Mouse (Mus musculus) forebrain, postnatal 0 days (tissue): ENCODE measurements around the gene Hacd2. TPM values are rescaled to one million over a fixed set of nuclear protein-coding genes. Genes with fewer than 3 reads are reported as not detected.

Experiments used
- ATAC-seq: fragments of 200-750 bp; cut with Nextera tagmentation; 2 replicates; pipeline ENCODE4 v1.8.0; 2017; ENCODE audit warnings: mild to moderate bottlenecking, moderate library complexity
- DNase-seq: peaks from one replicate; pipeline ENCODE4 v3.0.0-alpha.2; 2015
- H3K27ac ChIP-seq: fragments of 300-500 bp; sonication (generic); 2 replicates; pipeline ENCODE4 v1.5.1; 2014; ENCODE audit warnings: low read depth, mild to moderate bottlenecking, antibody characterized with exemption, low read length, moderate library complexity, mixed read lengths
- H3K27me3 ChIP-seq: fragments of 300-500 bp; sonication (generic); 2 replicates; pipeline ENCODE4 v1.6.1; 2014; ENCODE audit warnings: mild to moderate bottlenecking, low read length, mixed read lengths; ENCODE audit not compliant: insufficient read depth
- H3K36me3 ChIP-seq: fragments of 300-500 bp; sonication (generic); 2 replicates; pipeline ENCODE4 v1.6.1; 2014; ENCODE audit warnings: mild to moderate bottlenecking, moderate library complexity; ENCODE audit not compliant: insufficient read depth
- H3K4me1 ChIP-seq: fragments of 300-500 bp; sonication (generic); 2 replicates; pipeline ENCODE4 v1.6.1; 2014; ENCODE audit warnings: antibody characterized with exemption; ENCODE audit not compliant: insufficient read depth
- H3K4me2 ChIP-seq: fragments of 300-500 bp; sonication (generic); 2 replicates; pipeline ENCODE4 v1.6.1; 2014; ENCODE audit warnings: low read depth, mild to moderate bottlenecking, moderate library complexity
- H3K4me3 ChIP-seq: fragments of 300-500 bp; sonication (generic); 2 replicates; pipeline ENCODE4 v1.5.1; 2014; ENCODE audit warnings: low read depth, low read length, mixed read lengths
- H3K9ac ChIP-seq: fragments of 300-500 bp; sonication (generic); 2 replicates; pipeline ENCODE4 v1.6.1; 2014; ENCODE audit warnings: mild to moderate bottlenecking
- H3K9me3 ChIP-seq: fragments of 300-500 bp; sonication (generic); 2 replicates; pipeline ENCODE4 v1.6.1; 2016; ENCODE audit warnings: low read length
- CTCF ChIP-seq: sonication (generic); IDR thresholded peaks from 2 replicates; pipeline ENCODE4 v1.5.1; 2016; ENCODE audit warnings: antibody characterized with exemption, control low read depth, low read depth
- WGBS: fragments of 180-500 bp; shearing (Covaris S2); extraction: QIAGEN DNeasy Blood & Tissue Kit; methylation state at CpG from one replicate; pipeline ENCODE4 v1.1.7; 2014; 5-methylcytosine and 5-hydroxymethylcytosine counted together
- polyA plus RNA-seq: library from polyadenylated mRNA; unstranded; fragments of >200 nt; fragmentation: Nextera tagmentation; extraction: Ambion mirVana; gene quantifications from 2 replicates; pipeline ENCODE4 v1.2.1, GENCODE M21; 2015
- total RNA-seq: library from RNA; depleted of rRNA; stranded (reverse); fragments of >200 nt; gene quantifications from 2 replicates; pipeline ENCODE4 v1.2.3, GENCODE M21; 2014

Hacd2 gene
- total and polyA plus RNA-seq, 2 experiments from 2014 or later: 13.9 to 50.4 TPM

DNA sequence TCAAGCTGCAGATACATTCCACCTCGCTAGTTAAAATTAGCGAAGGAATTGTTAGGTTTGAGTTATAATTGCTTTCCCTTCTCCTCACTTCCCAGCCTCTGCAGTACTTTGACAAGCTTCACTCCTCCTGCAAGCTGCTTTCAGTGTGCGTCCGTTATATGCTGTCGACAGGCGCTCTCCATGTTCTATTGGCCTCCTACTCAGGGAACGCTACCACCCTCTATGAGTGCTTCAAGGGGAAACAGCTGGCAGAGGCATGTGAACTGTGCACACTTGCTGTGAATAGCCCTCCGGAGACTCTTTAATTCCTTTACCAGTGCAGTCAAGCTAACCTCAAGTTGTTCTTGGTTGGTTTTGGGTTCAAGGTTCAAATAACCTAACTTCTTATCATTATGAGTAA is 44.9 kb downstream of the Hacd2 start:
- Histone ChIP-seq H3K27ac (no peak overlapping the region), H3K4me1 (no peaks in the 10 kb centered on the region), H3K4me3 (no peak overlapping the region), H3K27me3 (no peaks in the 10 kb centered on the region), H3K9ac (no peak overlapping the region), H3K9me3 (no peaks in the 10 kb centered on the region), H3K4me2 (no peak overlapping the region), H3K36me3 (no peaks in the 10 kb centered on the region)
- DNase-seq (no peak), ATAC-seq (peak; percentile 34; the same call in 1 of the 2 replicates)
- TF ChIP-seq CTCF: no peak
- 34% methylated on average over 8 of the region's 8 CpGs for WGBS

DNA sequence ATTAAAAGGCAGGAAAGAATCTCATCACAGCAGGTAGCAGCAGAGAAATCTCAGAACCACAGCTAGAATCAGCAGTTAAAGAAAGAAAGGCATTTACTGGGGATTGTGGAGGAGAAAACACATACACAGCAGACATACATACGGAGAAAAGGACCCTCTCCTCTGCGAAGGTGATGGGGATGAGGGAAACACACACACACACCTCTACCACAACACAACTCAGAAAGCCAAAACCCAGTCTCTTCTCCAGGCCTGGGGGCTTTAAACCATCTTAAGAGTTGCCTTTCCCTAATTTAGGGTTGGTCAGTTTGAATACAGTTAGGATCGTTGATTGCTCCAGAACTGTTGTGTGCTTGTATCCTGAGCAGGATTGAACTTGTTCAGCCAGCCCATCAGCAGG is 45.4 kb downstream of the Hacd2 start:
- Histone ChIP-seq H3K4me1 (no peaks in the 10 kb centered on the region), H3K27me3 (no peaks in the 10 kb centered on the region), H3K9ac (no peak overlapping the region), H3K9me3 (no peaks in the 10 kb centered on the region), H3K4me3 (no peak overlapping the region), H3K27ac (no peak overlapping the region), H3K4me2 (no peak overlapping the region), H3K36me3 (no peaks in the 10 kb centered on the region)
- no peak for TF ChIP-seq CTCF
- no peak for ATAC-seq
- DNase-seq: no peak
- WGBS: 84% methylated on average over 3 of the region's 3 CpGs

DNA sequence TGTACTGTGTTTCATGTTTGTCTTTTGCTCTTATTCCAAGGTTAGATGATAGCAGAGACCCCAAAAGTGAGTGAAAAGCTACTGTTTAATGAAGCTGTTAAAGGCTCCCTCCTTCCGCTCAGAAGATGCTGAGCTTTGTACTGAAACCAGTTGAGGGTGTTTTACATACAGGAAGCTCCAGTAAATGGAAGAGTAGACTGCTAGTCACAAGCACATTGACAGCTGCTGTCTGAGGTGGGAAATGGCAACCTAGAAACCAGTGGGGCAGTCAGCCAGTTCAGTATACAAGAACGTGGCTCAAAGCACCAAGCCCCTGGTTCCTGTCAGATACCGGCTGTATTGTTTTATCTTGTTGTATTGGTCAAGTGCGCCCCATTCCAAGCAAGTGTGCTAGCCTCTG is 46.7 kb downstream of the Hacd2 start:
- H3K4me3 ChIP-seq: no peak overlapping the region
- DNase-seq: no peak
- no peaks in the 10 kb centered on the region for H3K36me3 ChIP-seq
- no peak overlapping the region for H3K4me2 ChIP-seq
- H3K9me3 ChIP-seq: no peaks in the 10 kb centered on the region
- no peak overlapping the region for H3K27ac ChIP-seq
- ATAC-seq: no peak
- no peak overlapping the region for H3K9ac ChIP-seq
- no peak for TF ChIP-seq CTCF
- H3K4me1 ChIP-seq: no peaks in the 10 kb centered on the region
- 81% methylated on average over 4 of the region's 4 CpGs for WGBS
- H3K27me3 ChIP-seq: no peaks in the 10 kb centered on the region

DNA sequence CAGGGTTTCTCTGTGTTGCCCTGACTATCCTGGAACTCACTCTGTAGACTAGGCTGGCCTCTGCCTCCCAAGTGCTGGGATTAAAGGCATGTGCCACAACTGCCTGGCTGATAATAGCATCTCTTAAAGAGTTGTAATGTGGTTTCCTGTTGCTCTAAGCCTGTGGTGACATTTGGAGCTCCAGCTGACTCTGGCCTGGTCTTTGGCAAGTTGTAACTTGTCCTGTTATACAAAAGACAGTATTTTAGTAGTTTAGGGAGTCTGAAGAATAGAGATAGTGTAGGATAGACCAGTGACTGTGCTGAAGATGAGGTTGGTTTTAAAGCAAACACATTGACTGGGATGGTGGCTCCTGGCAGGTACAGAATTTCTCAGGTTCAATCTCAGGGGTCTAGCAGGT is 52.2 kb downstream of the Hacd2 start:
- no peaks in the 10 kb centered on the region for H3K9me3 ChIP-seq
- no peaks in the 10 kb centered on the region for H3K27me3 ChIP-seq
- H3K4me2 ChIP-seq: no peak overlapping the region
- H3K36me3 ChIP-seq: no peaks in the 10 kb centered on the region; the same call in 1 of the 2 replicates
- DNase-seq (no peak), ATAC-seq (no peak)
- no peaks in the 10 kb centered on the region for H3K4me1 ChIP-seq
- H3K27ac ChIP-seq: no peak overlapping the region
- no peak overlapping the region for H3K4me3 ChIP-seq
- H3K9ac ChIP-seq: no peak overlapping the region
- no peak for TF ChIP-seq CTCF

DNA sequence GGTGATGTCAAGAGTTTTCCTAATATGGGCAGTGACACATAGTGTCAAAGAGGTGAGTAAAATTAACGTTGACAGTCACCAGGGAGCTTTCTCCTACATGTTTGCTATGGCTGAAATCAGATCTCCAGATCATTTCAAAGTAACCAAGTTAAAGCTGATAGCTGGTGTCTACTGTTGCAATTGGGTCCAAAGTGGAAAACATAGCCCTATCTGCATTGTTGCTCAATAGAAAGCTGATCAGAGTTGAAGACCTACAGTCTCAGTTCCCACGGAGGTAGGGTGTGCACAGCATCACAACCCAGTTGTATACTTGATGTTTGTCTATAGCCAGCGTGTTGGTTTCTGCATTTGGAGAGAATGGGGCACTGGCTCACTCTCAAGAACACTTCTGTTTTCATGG is 53.4 kb downstream of the Hacd2 start:
- H3K4me3 ChIP-seq: no peak overlapping the region
- no peak for ATAC-seq
- WGBS: 89% methylated on average over 3 of the region's 3 CpGs
- H3K4me2 ChIP-seq: no peak overlapping the region
- no peak for DNase-seq
- no peaks in the 10 kb centered on the region for H3K9me3 ChIP-seq
- no peak overlapping the region for H3K9ac ChIP-seq
- TF ChIP-seq CTCF: no peak
- H3K4me1 ChIP-seq: no peaks in the 10 kb centered on the region
- no peak overlapping the region for H3K27ac ChIP-seq
- H3K36me3 ChIP-seq: no peaks in the 10 kb centered on the region; the same call in 1 of the 2 replicates
- H3K27me3 ChIP-seq: no peaks in the 10 kb centered on the region

DNA sequence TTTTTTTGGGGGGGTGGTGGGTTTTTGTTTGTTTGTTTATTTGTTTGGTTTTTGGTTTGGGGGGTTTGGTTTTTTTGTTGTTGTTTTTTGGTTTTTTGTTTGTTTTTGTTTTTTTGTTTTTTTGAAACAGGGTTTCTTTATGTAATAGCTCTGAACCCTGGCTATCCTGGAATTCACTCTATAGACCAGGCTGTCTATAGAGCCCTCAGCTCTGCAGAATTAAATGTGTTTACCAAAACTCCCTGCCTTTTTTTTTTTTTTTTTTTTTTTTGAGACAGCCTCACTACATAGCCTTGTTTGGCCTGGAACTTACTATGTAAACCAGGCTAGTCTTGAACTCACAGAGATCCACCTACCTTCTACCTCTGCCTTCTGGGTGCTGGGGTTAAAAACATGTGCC is 71.3 kb downstream of the Hacd2 start:
- Histone ChIP-seq H3K4me1 (no peaks in the 10 kb centered on the region), H3K27me3 (no peaks in the 10 kb centered on the region), H3K4me2 (no peak overlapping the region), H3K9ac (no peak overlapping the region), H3K27ac (no peak overlapping the region), H3K9me3 (no peaks in the 10 kb centered on the region), H3K36me3 (no peaks in the 10 kb centered on the region), H3K4me3 (no peak overlapping the region)
- TF ChIP-seq CTCF: no peak
- ATAC-seq (no peak), DNase-seq (no peak)

DNA sequence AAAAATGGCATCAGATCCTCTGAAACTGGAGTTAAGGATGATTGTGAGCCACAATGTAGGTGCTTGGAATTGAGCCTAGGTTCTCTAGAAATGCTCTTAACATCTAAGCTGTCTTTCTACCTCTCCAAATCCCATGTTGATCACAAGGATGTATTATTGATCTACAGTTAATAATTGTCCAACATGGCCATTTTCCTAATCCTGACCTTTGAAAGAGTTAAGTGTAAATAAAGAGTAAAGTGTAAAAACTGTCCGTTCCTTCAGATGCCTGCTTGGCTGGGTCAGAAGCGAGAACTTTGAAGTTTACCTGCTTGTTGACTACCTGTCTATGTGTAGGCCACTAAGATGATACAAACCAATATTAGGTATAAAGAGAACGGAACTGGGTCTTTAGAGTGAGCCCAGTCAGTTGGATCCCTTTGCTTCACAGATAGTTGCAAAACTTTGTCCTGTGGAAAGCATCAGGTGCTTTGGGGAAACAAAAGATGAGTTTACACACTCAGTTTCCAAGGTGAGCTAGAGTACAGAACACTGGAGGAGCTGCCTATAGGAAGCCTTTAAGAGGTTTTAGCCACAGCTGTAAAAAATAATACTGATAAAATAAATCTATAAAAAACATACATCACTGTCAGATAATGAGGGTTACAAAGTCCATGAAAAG is 75.8 kb downstream of the Hacd2 start:
- DNase-seq: no peak
- Histone ChIP-seq H3K4me1 (no peaks in the 10 kb centered on the region), H3K9me3 (no peaks in the 10 kb centered on the region), H3K4me2 (no peak overlapping the region), H3K36me3 (no peaks in the 10 kb centered on the region), H3K4me3 (no peak overlapping the region), H3K27ac (no peak overlapping the region), H3K27me3 (no peaks in the 10 kb centered on the region), H3K9ac (no peak overlapping the region)
- no peak for ATAC-seq
- 98% methylated on average over 3 of the region's 3 CpGs for WGBS
- no peak for TF ChIP-seq CTCF
